Mouse (Mus musculus) testis, adult 2 months (tissue): ENCODE data around the gene Gm20532.

ENCODE experiments used
- CTCF ChIP-seq: fragments of 200-500 bp; IDR thresholded peaks from 2 replicates; pipeline ENCODE4 v1.5.1; 2012; ENCODE audit warnings: low read depth, mild to moderate bottlenecking, inconsistent platforms, low read length, moderate library complexity; ENCODE audit not compliant: control insufficient read depth, insufficient read depth, insufficient replicate concordance
- POLR2A ChIP-seq: fragments of 200-500 bp; IDR thresholded peaks from 2 replicates; pipeline ENCODE4 v1.6.1; 2012; ENCODE audit warnings: low read depth, mild to moderate bottlenecking, inconsistent platforms, low read length, moderate library complexity; ENCODE audit not compliant: control insufficient read depth

GRCm38 (mm10) chr2:26654687-26655086, 68.2 kb downstream of the Gm20532 start:
- TF ChIP-seq CTCF = no peak
- no peak for TF ChIP-seq POLR2A
